Mouse (Mus musculus): ENCODE results near the gene Fam71f2.

- TF ChIP-seq GATA1 (IDR thresholded peaks at IDR 0.05; ENCODE audit: borderline replicate concordance, low read length) (no peak), FLI1 (IDR thresholded peaks at IDR 0.05; ENCODE audit: low read length) (no peak)
Measured at GRCm38 (mm10) chr6:29322147-29322546, 42.8 kb downstream of the Fam71f2 start.
